Mouse (Mus musculus) cerebellum, adult 9-10 months (tissue): ENCODE results near the gene Crtc3.

ENCODE experiments used
- DNase-seq: peaks from one replicate; pipeline ENCODE4 v3.0.0; 2022

Gene Crtc3

GRCm38 (mm10) chr7:80589054-80589746 lies 99.5 kb downstream of the Crtc3 start:
- DNase-seq: peak; percentile 84

- DNase-seq: peak; percentile 62
Measured at GRCm38 (mm10) chr7:80587684-80588083, 101.0 kb downstream of the Crtc3 start.

GRCm38 (mm10) chr7:80586681-80587660 lies 101.7 kb downstream of the Crtc3 start:
- DNase-seq: peak; percentile 61

DNA sequence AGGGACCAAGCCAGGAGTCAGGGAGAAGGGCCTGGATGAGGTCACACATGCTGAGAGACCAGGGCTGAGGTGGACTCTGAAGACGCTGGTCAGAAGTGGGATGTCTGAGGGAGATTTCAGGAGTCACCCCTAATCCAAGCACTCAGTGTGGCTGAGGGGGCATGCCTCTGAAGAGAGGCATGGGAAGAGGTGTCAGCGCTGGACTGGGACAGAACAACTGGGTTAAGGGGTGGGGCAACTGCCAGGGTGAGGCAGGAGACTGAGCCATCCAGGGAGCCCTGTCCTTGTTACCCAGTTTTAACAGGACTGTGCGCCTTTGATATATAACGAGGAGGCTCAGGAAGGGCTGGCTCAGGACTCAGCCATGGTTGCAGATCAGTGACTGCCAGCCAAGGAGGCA lies 102.5 kb downstream of the Crtc3 start:
- no peak for DNase-seq

DNA sequence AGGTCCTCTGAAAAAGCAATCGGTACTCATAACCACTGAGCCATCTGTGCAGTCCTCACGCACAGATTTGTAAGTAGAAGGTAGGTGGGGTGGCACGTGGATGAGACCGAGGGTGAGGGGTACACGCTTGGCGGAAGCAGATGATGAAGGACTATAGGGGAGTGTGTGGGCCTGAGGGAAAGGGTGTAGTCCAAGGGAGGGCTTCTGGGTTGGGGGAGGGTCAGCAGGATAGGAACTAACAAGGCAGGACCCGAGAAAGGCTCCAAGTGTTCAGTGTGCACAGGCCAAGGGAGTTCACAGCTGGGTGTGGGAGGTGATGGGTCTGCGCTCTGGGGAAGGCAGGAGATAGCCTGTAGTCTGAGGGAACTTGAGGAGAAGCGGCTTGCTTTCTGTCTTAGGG lies 103.3 kb downstream of the Crtc3 start:
- DNase-seq: no peak

GRCm38 (mm10) chr7:80583981-80584380 lies 104.7 kb downstream of the Crtc3 start:
- peak; percentile 77 for DNase-seq

GRCm38 (mm10) chr7:80582821-80583451 lies 105.7 kb downstream of the Crtc3 start:
- no peak for DNase-seq

GRCm38 (mm10) chr7:80580368-80580767 lies 108.3 kb downstream of the Crtc3 start:
- peak; percentile 24 for DNase-seq

DNA sequence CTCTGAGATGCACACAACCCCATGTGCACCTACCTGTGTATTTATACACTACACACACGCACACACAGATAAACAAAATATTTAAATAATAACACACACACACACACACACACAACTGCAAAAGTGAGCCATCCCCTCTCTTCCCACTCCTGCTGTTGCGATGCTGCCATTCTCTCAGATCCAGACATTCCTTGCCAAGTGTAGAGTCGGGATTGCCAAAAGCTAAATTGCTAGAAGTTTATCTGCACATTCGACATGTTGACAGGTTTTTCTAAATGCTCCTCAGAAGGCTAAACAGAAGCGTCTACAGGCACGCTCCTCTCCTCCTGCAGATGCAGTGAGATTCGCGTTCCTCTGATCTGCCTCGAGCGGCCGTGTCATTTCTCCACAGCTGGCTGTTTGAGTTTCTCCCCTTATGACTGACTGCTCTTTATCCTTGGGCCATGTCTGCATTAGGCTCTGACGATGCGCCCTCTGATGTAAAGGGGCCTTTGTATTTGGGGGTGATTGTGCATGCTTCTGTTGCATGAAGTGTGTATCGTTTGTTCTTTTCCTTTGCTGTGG lies 111.2 kb downstream of the Crtc3 start:
- no peak for DNase-seq

DNA sequence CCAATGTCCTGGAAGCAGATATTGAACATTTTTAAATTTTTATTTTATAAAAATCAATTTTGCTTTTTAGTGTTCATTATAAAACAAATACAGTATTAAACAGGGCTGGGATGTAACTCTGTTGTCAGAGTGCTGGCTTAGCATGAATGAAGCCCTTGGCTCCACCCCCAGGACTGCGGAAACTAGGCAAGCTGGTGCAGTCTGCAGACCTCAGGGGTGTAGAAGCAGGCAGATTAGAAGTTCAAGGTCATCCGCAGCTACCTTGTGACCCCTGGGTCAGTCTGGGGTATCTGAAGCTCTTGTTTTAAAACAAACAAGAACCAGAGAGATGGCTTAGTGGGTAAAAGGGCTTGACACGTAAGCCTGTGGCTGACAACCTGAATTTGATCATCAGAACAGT lies 112.1 kb downstream of the Crtc3 start:
- DNase-seq: no peak

DNA sequence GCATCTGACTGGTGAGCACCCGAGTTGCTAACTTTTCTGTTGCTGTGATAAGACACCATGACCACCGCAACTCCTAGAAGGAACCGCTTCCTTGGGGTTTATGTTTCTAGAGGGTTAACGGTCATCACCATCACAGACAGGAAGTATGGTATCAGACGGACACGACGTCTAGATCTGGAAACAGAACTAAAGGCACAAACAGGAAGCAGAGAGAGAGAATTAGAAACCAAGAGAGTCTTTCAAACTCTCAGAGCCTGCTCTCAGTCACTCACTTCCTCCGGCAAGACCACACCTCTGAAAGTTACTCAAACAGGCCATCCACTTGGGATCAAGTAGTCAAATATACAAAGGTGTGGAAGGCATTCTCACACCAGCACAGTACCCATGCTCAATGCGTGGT lies 112.9 kb downstream of the Crtc3 start:
- DNase-seq: no peak

DNA sequence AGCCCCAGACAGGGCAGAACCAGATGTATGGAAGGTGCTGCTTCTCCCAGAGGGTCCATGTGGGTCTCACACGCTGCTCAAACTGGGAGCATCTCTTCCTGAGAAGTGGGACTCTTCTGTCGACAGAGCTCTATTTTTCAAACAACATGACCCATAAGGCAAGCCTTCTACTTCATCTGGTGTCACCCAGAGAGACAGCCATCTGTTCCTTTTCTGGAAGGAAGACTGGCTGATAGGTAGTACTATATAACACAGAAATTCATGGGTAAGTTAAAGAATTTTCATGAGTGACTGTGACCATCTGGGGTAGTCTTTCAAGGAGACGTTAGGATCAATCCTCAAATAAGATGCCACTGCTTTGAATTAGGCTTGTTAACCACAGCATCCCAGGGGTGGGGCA lies 115.6 kb downstream of the Crtc3 start:
- peak; percentile 53 for DNase-seq

GRCm38 (mm10) chr7:80567982-80568381 lies 120.7 kb downstream of the Crtc3 start:
- DNase-seq: no peak

GRCm38 (mm10) chr7:80561931-80562330 lies 126.7 kb downstream of the Crtc3 start:
- DNase-seq: no peak

GRCm38 (mm10) chr7:80561271-80561670 lies 127.4 kb downstream of the Crtc3 start:
- DNase-seq: no peak

DNA sequence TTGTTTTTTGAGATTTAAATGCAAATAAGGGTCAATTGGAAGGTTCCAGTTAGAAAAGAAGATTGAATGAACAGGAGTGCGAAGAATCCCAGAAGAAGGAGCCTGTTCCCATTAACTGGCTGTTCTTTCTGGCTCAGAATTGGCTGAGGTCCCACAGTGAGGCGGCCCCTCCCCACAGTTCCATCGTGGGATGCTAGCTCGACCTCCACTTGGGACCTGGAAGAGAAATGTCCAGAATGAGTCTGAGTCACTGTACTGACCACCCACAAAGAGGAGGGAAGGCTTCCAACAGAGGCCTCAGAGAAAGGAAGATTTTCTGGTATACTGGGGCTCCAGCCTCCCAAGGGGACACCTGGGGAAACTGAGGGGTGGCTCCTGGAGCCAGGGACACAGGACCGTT lies 130.1 kb downstream of the Crtc3 start:
- no peak for DNase-seq

DNA sequence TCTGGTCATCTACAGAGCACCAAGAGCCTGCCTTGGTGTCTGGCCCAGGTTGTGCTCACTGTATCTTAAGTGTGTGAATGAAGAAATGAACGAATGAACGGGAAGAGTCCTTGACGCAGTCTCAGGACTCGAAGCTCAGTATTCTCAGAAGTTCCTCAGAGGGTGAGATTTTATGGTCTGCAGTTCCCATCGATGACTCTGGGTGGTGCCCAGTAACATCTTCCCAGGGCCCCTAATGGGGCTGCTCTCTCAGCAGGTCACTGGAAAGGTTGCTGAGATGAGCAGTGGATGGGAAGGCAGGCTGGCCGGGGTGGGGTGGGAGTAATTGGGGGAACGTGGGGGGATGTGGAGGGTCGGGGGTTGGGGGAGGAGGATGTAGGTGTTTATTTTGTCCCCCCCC lies 130.6 kb downstream of the Crtc3 start:
- DNase-seq: no peak

- DNase-seq: no peak
Measured at GRCm38 (mm10) chr7:80557161-80557560, 131.5 kb downstream of the Crtc3 start.

DNA sequence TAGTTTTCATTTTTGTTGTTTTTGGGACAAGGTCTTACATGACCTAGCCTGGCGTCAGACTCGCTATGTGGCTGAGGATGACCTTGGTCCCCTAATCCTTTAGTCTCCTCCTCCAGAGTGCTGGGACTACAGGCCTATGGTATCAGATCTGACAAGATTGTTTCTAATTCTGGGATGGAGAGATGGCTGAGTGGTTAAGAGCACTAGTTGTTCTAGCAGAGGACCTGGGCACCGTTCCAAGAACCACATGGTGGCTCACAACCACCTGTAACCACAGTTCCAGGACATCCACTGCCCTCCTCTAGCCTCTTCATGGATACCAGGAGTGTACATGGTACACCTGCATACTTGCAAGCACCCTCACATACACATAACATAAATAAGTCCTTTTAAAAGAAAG lies 132.5 kb downstream of the Crtc3 start:
- DNase-seq: no peak

GRCm38 (mm10) chr7:80555146-80555545 lies 133.5 kb downstream of the Crtc3 start:
- no peak for DNase-seq

DNA sequence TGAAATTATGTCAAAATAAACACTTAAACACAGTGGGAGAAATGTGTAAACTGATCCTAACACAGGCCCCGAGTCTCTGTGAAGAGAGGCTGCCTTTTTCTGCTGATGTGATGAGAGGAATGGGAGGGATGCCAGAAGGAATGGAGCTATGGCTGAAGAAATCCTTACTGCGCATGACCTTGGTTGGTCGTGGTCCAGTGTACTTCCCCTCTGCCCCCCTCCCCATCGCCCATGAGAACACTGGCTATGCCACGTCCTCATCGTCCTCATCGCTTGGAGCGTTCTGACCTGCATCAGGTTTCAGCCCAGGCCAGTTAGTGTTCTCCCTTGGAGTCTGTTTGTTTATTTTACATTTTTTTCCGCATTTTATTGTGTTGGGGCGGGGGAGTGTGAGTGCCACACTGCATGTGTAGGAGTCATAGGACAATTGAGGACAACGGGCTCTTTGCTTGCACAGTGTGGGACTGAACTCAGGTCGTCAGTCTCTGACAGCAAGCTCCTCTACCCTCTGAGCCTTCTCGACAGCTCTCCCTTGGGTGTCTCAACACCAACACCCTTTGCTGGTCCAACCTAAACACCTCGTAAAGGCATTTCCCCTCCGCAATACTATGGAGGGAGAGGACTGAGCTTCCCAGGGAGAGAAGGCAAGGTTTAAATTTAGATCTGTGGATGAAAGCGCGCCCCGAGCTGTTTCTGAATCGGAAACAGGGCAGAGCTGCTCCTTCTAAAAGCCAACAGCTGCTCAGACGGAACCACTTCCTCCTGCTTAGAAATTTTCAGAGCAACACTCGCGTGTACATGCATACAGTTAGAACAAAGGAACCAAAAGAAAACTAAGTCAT lies 134.3 kb downstream of the Crtc3 start:
- DNase-seq: no peak
